Mouse (Mus musculus): Measurements from ENCODE around the gene Cidec. TPM values are rescaled to one million over a fixed set of nuclear protein-coding genes. Genes with fewer than 3 reads are reported as not detected.
A peak's percentile ranks its signal among the peaks of the same experiment; 100 is the strongest.

Cidec gene
- total RNA-seq, 2 experiments from 2014 or later = not detected

DNA sequence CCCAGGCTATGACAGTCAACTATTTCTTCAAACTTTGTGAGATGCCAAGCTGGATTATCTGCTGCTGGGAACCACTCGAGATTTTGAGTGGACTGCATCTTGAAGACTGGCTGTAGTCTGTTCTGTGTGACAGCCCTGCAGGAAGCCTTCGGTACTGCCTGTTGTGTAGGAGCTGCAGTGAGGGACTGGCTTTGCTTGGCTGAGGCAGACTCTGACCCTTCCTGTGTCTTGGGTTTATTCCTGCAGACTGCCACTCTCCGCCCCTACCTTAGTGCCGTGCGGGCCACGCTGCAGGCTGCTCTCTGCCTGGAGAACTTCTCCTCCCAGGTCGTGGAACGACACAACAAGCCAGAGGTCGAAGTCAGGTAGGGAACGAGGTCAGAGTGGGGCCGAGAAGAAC, 55.1 kb downstream of the Cidec start:
- intact Hi-C loops (cut with DNase I) = no loop called here
- DNase-seq (ENCODE audit: low spot score in 2 of 2) = no peak

DNA sequence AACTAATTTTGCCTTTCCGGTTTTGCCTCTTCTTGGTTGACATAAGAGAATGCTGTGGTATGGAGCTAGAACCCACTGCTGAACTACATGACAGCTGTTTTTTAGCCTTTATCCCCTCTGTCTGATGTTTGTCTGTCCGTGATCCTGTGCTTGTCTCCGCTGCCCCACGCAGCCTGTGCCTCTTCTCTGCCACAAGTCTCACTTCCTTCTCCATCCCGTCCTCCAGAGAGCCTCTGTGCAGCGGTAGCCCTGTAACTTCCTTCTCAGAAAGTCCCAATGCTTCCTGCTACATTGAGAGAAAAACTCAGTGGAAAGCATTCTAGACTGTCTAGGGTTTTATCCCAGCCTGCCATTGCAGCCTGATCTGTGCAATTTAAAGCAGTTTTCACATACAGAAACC, 56.3 kb downstream of the Cidec start:
- intact Hi-C loops (cut with DNase I) = loop anchor here (2.0 to 5.0 kb wide), 2 partner anchors 37 to 52 kb away; partner anchors contain the start of genes Camk1 and Ogg1

DNA sequence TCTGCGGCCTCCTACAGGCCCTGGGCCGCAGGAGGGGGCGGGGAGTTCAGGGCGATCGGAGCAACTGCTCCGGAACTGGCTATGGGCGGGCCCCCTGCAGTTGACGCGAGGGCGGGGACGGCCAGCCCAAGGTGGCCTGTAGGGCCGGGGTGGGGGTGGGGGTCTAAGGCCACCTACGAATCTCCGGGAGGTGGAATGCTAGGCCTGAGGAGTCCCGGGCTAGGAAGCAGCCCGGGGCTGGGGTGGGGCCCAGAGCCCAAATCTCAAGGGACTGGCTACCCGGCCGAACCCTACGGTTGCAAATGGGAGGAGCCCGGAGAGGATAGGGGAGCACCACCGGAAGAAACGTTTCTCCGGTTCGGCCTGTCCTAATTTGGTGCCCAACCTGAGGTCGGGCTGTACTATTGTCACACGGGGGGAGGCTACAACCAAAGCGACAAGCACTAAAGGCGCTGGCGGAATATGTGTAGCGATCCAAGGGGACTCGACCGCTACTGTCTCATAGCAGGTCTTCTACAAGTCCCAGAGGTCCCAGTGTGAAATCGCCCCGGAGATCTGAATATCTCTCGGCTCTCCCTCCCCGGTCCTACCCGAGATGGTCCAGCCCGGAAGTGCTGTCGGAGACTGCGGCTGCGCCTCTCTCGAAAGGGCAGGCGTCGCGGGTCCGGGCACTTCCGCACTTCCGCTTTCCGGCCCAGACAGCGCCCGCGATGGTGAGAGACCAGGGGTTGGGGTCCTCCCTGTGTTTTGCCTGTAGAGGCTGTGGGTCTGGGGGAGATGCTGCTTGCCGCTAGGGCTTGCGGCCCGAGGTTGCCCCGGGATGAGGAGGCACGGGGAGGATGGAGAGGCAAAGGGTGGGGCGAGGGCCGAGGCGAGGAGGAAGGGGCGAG, 57.8 kb downstream of the Cidec start, which contains the start of the genes Tada3 and Arpc4:
Tada3 (minus strand) TSS at position 388 of the 890 bp plus-strand sequence.
Arpc4 (plus strand) TSS at position 620 of the 890 bp plus-strand sequence.
- intact Hi-C loops (cut with DNase I) = loop anchor here (2.0 to 5.0 kb wide), 2 partner anchors 35 to 51 kb away; partner anchors contain the start of genes Camk1 and Ogg1
- DNase-seq (ENCODE audit: low spot score in 2 of 2) = peak; percentile 91 to 92

More for the DNA sequence above, 56.3 kb downstream of the Cidec start:
- no peak for DNase-seq (ENCODE audit: low spot score in 2 of 2)

DNA sequence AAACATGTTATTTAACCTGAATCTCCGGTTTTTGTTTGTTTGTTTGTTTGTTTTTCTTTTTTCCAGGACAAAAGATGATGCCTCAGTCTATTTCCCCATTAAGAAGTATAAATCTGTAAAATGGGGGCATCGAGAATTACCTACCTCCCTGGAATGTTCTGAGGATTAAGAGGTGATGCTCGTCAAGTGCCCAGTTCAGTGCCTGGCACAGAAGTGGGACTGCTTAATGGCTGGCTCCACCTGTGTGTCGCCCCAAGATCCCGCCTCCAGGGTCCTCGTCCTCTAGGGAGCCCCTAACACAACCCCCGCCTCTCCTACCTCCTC, 58.4 kb downstream of the Cidec start:
- intact Hi-C loops (cut with DNase I) = loop anchor here (5.0 kb wide), 1 partner anchor 35 kb away; the partner anchor contains the start of gene Camk1
- no peak for DNase-seq (ENCODE audit: low spot score in 2 of 2)

Small RNA genes within 50 kb of the gene (microRNA-seq; reads per million reads assigned to microRNA genes)
- gene Gm24387 = not detected

Other genes starting within 250 kb of the Cidec start
- gene Lhfpl4, start 240.4 kb downstream of the Cidec start, total RNA-seq (2021) = 10 to 100 TPM; 79.6 to 85.5 TPM
- gene Mtmr14, start 197.9 kb downstream of the Cidec start, total RNA-seq (2021) = 10 to 100 TPM; 15.3 to 17.4 TPM
- gene Cpne9, start 153.5 kb downstream of the Cidec start, total RNA-seq (2021) = 10 to 100 TPM; 76.4 to 79.5 TPM
- 10 to 100 TPM; 29.0 to 30.3 TPM for gene Brpf1, start 128.6 kb downstream of the Cidec start, total RNA-seq (2021)
- gene Ogg1, start 108.8 kb downstream of the Cidec start, total RNA-seq (2021) = 1 to 10 TPM; 6.5 to 7.1 TPM
- 100 to 1,000 TPM; 106 to 123 TPM for gene Camk1, start 91.8 kb downstream of the Cidec start, total RNA-seq (2021)
- gene Tada3, start 57.9 kb downstream of the Cidec start, total RNA-seq (2021) = 10 to 100 TPM; 52.0 to 55.2 TPM
- 100 to 1,000 TPM; 245 to 295 TPM for gene Arpc4, start 57.6 kb downstream of the Cidec start, total RNA-seq (2021)
- 10 to 100 TPM in 1 of 2 experiments, 1 to 10 TPM in 1; 9.3 to 14.2 TPM for gene Ttll3, start 46.5 kb downstream of the Cidec start, total RNA-seq (2021)
- gene Rpusd3, start 16.4 kb downstream of the Cidec start, total RNA-seq (2021) = 10 to 100 TPM; 17.1 to 19.0 TPM
- gene Jagn1, start 6.8 kb upstream of the Cidec start, total RNA-seq (2021) = 10 to 100 TPM; 38.0 to 41.8 TPM
- gene Il17re, start 22.7 kb upstream of the Cidec start, total RNA-seq (2021) = under 1 TPM; 0.54 to 0.57 TPM
- gene Il17rc, start 35.7 kb upstream of the Cidec start, total RNA-seq (2021) = 1 to 10 TPM; 4.7 to 5.3 TPM
- gene Creld1, start 47.5 kb upstream of the Cidec start, total RNA-seq (2021) = 100 to 1,000 TPM; 102 to 119 TPM
- 10 to 100 TPM; 59.4 to 59.9 TPM for gene Prrt3, start 66.2 kb upstream of the Cidec start, total RNA-seq (2021)
- 10 to 100 TPM; 71.7 to 81.1 TPM for gene Emc3, start 95.9 kb upstream of the Cidec start, total RNA-seq (2021)
- gene Fancd2, start 95.9 kb upstream of the Cidec start, total RNA-seq (2021) = 1 to 10 TPM; 1.5 to 3.3 TPM
- gene Fancd2os, start 165.0 kb upstream of the Cidec start, total RNA-seq (2021) = under 1 TPM in 1 of 2 experiments, not detected in 1; 0.32 TPM
- gene Brk1, start 169.0 kb upstream of the Cidec start, total RNA-seq (2021) = 100 to 1,000 TPM; 218 to 259 TPM
- 10 to 100 TPM; 48.1 to 49.8 TPM for gene Vhl, start 188.2 kb upstream of the Cidec start, total RNA-seq (2021)
- gene Irak2, start 202.7 kb upstream of the Cidec start, total RNA-seq (2021) = 10 to 100 TPM; 21.0 to 24.9 TPM